Mouse (Mus musculus): ENCODE data around the gene Tnfsfm13. TPM values are rescaled to one million over a fixed set of nuclear protein-coding genes. Genes with fewer than 3 reads are reported as not detected.

The Tnfsfm13 gene
- total and polyA plus RNA-seq, 3 experiments, result 0.08 TPM; not detected in 2

GRCm38 (mm10) chr11:69714636-69715329 lies 18.9 kb upstream of the Tnfsfm13 start:
- H3K4me3 ChIP-seq (replicated peaks in 1 of 3; ENCODE audit: low read depth in 2 of 3, low read length in 2 of 3, poor library complexity in 1 of 3), result no peak overlapping the region
- H3K9ac ChIP-seq (ENCODE audit: insufficient read depth, low read depth), result no peak overlapping the region

GRCm38 (mm10) chr11:69712954-69713672 lies 17.2 kb upstream of the Tnfsfm13 start:
- peaks cover 2% of the 10 kb centered on the region for H3K27me3 ChIP-seq (replicated peaks)
- no peak overlapping the region for H3K27ac ChIP-seq (ENCODE audit: insufficient read depth, low read depth)
- TF ChIP-seq ZKSCAN1 (IDR thresholded peaks at IDR 0.05; ENCODE audit: borderline replicate concordance, low read depth, low read length) (no peak), MAFK (IDR thresholded peaks at IDR 0.05; ENCODE audit: insufficient replicate concordance, low read length) (peak; percentile 66; the same call in 1 of the 2 replicates)
- H3K4me3 ChIP-seq (replicated peaks in 1 of 3; ENCODE audit: low read depth in 2 of 3, low read length in 2 of 3, poor library complexity in 1 of 3), result no peak overlapping the region
- H3K36me3 ChIP-seq (replicated peaks in 1 of 2; ENCODE audit: control insufficient read depth in 1 of 2, insufficient read depth in 1 of 2, low read length in 1 of 2), result no peaks in the 10 kb centered on the region
- dilution Hi-C loops (cut with MboI; ENCODE audit: extremely low pct_ligation_motif_present, extremely low pct_unique_long_range_greater_than_20kb, low sequenced_read_pairs) (no loop called here), in situ Hi-C loops (cut with MboI; ENCODE audit: low pct_ligation_motif_present, low pct_unique_long_range_greater_than_20kb, low sequenced_read_pairs) (no loop called here)
- peaks cover 0 to 12% of the 10 kb centered on the region in 2 experiments; a peak in 1 of 4 replicates for H3K4me1 ChIP-seq (ENCODE audit: control insufficient read depth in 1 of 2, insufficient read depth in 2 of 2)
- no peak overlapping the region for H3K4me2 ChIP-seq (ENCODE audit: insufficient read depth, low read depth, poor library complexity, severe bottlenecking)
- H3K9ac ChIP-seq (ENCODE audit: insufficient read depth, low read depth), result no peak overlapping the region
- H3K79me2 ChIP-seq (replicated peaks; ENCODE audit: control insufficient read depth, extremely low read depth, insufficient read depth, poor library complexity, severe bottlenecking), result no peaks in the 10 kb centered on the region
- DNase-seq (ENCODE audit: extremely low read depth), result no peak
- H3K9me3 ChIP-seq (replicated peaks; ENCODE audit: low read length), result peaks cover 3% of the 10 kb centered on the region

More at GRCm38 (mm10) chr11:69714636-69715329, 18.9 kb upstream of the Tnfsfm13 start:
- peak; percentile 42 for TF ChIP-seq BHLHE40 (IDR thresholded peaks at IDR 0.05; ENCODE audit: low read depth, low read length)
- TF ChIP-seq ETS1 (conservative IDR thresholded peaks at IDR 0.05; ENCODE audit: low read depth, low read length), result no peak
- H3K9me3 ChIP-seq (replicated peaks; ENCODE audit: low read length), result peaks cover 3% of the 10 kb centered on the region
- no peaks in the 10 kb centered on the region for H3K79me2 ChIP-seq (replicated peaks; ENCODE audit: control insufficient read depth, extremely low read depth, insufficient read depth, poor library complexity, severe bottlenecking)
- no peaks in the 10 kb centered on the region for H3K36me3 ChIP-seq (replicated peaks in 1 of 2; ENCODE audit: control insufficient read depth in 1 of 2, insufficient read depth in 1 of 2, low read length in 1 of 2)
- in situ Hi-C loops (cut with MboI; ENCODE audit: low pct_ligation_motif_present, low pct_unique_long_range_greater_than_20kb, low sequenced_read_pairs) (no loop called here), dilution Hi-C loops (cut with MboI; ENCODE audit: extremely low pct_ligation_motif_present, extremely low pct_unique_long_range_greater_than_20kb, low sequenced_read_pairs) (no loop called here)
- no peak for DNase-seq (ENCODE audit: extremely low read depth)
- no peak overlapping the region for H3K4me2 ChIP-seq (ENCODE audit: insufficient read depth, low read depth, poor library complexity, severe bottlenecking)
- H3K27me3 ChIP-seq (replicated peaks), result peaks cover 2% of the 10 kb centered on the region
- no peak overlapping the region for H3K27ac ChIP-seq (ENCODE audit: insufficient read depth, low read depth)
- peaks cover 0 to 1% of the 10 kb centered on the region in 2 experiments; a peak in 1 of 4 replicates for H3K4me1 ChIP-seq (ENCODE audit: control insufficient read depth in 1 of 2, insufficient read depth in 2 of 2)

DNA sequence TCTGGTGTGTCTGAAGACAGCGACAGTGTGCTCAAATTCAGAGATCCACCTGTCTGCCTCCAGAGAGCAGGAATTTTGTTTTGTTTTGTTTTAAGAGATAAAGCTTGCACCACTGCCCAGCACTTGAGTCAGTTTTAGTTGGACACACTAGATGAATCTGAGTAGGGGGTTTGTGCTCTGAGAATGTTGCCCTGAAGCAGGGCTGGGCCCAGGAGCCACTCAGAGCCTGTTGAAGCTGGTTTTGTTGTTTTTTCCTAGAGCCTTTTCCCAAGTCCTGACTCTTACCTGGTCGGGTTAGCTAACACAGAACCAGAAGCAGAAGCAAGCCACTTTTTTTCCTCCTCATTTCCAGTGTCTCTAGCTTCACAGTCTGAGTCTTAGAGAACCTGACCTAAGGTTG lies 15.2 kb upstream of the Tnfsfm13 start:
- Histone ChIP-seq H3K4me1 (ENCODE audit: control insufficient read depth in 1 of 2, insufficient read depth in 2 of 2) (peaks cover 0 to 12% of the 10 kb centered on the region in 2 experiments; a peak in 1 of 4 replicates), H3K27me3 (replicated peaks) (no peaks in the 10 kb centered on the region), H3K9ac (ENCODE audit: insufficient read depth, low read depth) (no peak overlapping the region), H3K4me3 (replicated peaks in 1 of 3; ENCODE audit: low read depth in 2 of 3, low read length in 2 of 3, poor library complexity in 1 of 3) (no peak overlapping the region), H3K27ac (ENCODE audit: insufficient read depth, low read depth) (no peak overlapping the region), H3K79me2 (replicated peaks; ENCODE audit: control insufficient read depth, extremely low read depth, insufficient read depth, poor library complexity, severe bottlenecking) (no peaks in the 10 kb centered on the region), H3K4me2 (ENCODE audit: insufficient read depth, low read depth, poor library complexity, severe bottlenecking) (no peak overlapping the region), H3K9me3 (replicated peaks; ENCODE audit: low read length) (peaks cover 3% of the 10 kb centered on the region), H3K36me3 (replicated peaks in 1 of 2; ENCODE audit: control insufficient read depth in 1 of 2, insufficient read depth in 1 of 2, low read length in 1 of 2) (no peaks in the 10 kb centered on the region)
- in situ Hi-C loops (cut with MboI; ENCODE audit: low pct_ligation_motif_present, low pct_unique_long_range_greater_than_20kb, low sequenced_read_pairs) (no loop called here), dilution Hi-C loops (cut with MboI; ENCODE audit: extremely low pct_ligation_motif_present, extremely low pct_unique_long_range_greater_than_20kb, low sequenced_read_pairs) (no loop called here)
- no peak for TF ChIP-seq ZC3H11A (IDR thresholded peaks at IDR 0.05; ENCODE audit: low read depth, low read length)
- TF ChIP-seq PAX5 (IDR thresholded peaks at IDR 0.05; ENCODE audit: low read length), result no peak
- TF ChIP-seq BHLHE40 (IDR thresholded peaks at IDR 0.05; ENCODE audit: low read depth, low read length), result no peak
- no peak for TF ChIP-seq KAT2A (IDR thresholded peaks at IDR 0.05; ENCODE audit: insufficient replicate concordance, low read length)
- no peak for TF ChIP-seq HCFC1 (IDR thresholded peaks at IDR 0.05; ENCODE audit: low read depth, low read length)
- TF ChIP-seq MXI1 (IDR thresholded peaks at IDR 0.05; ENCODE audit: low read depth, low read length), result no peak
- TF ChIP-seq EP300 (IDR thresholded peaks at IDR 0.05; ENCODE audit: low read length), result no peak
- TF ChIP-seq ELF1 (IDR thresholded peaks at IDR 0.05; ENCODE audit: low read depth, low read length), result no peak
- no peak for DNase-seq (ENCODE audit: extremely low read depth)

All from CH12.LX (cell line).